Mouse (Mus musculus): ENCODE measurements at regions not wholly inside any gene's neighbourhood (a gene's known extent, or its start where the extent isn't known, plus 50 kb on each side); places are given as distances from the start of the nearest gene placed in this dataset.

DNA sequence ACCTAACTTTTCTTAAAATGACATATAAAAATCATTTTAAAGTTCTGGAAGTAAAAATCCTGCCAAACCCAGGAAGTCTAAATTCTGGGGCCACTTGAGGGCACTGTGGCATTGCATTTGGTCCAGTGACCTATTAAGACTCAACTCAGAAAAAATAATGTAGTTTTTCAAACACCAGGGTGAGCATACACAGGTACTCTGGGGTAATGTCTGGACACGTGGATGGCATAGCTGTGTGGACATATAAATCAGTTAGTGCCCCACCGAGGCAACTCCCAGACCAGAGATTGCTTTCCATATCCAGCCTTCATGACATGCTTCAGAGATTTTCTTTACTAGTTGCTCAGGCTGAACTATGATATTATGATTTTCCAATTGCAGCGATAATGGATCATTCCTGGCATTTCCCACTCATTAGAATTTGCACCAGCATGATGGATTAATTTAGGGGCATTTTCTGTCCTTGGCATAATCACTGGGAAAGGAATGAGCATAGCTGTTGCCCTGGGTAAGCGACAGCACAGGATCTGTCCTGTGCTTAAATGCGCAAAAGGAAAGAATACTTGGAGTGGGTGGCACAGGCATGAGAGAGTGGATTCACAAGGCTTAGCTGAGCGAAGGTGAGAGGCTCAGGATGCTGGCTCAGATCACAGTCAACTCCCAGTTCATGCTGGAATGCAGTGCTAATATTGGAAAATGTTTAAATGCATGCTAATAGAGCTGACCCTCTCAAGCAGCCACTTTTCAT is 1526.6 kb upstream of the Cdh8 start:
- no peak overlapping the region for H3K4me2 ChIP-seq (ENCODE audit: low read depth, low read length)
- DNase-seq (ENCODE audit: low spot score) (peak; percentile 86), ATAC-seq (peak; percentile 68; the same call in 1 of the 2 replicates)
- 37% methylated on average over 6 of the region's 6 CpGs for WGBS
- TF ChIP-seq CTCF (IDR thresholded peaks at IDR 0.05; ENCODE audit: low read depth) = peak; percentile 68
- no peak overlapping the region for H3K9ac ChIP-seq (replicated peaks; ENCODE audit: low read length)
- H3K4me3 ChIP-seq (ENCODE audit: low read length) = no peak overlapping the region
- H3K9me3 ChIP-seq (ENCODE audit: low read length) = no peaks in the 10 kb centered on the region
- no peaks in the 10 kb centered on the region for H3K27me3 ChIP-seq (ENCODE audit: insufficient read depth, low read length)
- no peaks in the 10 kb centered on the region for H3K36me3 ChIP-seq (ENCODE audit: insufficient read depth, low read length)
- no peaks in the 10 kb centered on the region for H3K4me1 ChIP-seq (ENCODE audit: insufficient read depth, low read length)
- no peak overlapping the region for H3K27ac ChIP-seq

GRCm38 (mm10) chr8:100939533-100939932 is 1523.3 kb upstream of the Cdh8 start:
- TF ChIP-seq CTCF (IDR thresholded peaks at IDR 0.05; ENCODE audit: low read depth) = no peak
- 18% methylated on average over 4 of the region's 4 CpGs for WGBS
- no peak for ATAC-seq
- Histone ChIP-seq H3K4me2 (ENCODE audit: low read depth, low read length) (no peak overlapping the region), H3K4me3 (ENCODE audit: low read length) (no peak overlapping the region), H3K9ac (replicated peaks; ENCODE audit: low read length) (no peak overlapping the region), H3K27ac (no peak overlapping the region), H3K36me3 (ENCODE audit: insufficient read depth, low read length) (no peaks in the 10 kb centered on the region), H3K9me3 (ENCODE audit: low read length) (no peaks in the 10 kb centered on the region), H3K4me1 (ENCODE audit: insufficient read depth, low read length) (no peaks in the 10 kb centered on the region), H3K27me3 (ENCODE audit: insufficient read depth, low read length) (no peaks in the 10 kb centered on the region)
- DNase-seq (ENCODE audit: low spot score) = no peak

DNA sequence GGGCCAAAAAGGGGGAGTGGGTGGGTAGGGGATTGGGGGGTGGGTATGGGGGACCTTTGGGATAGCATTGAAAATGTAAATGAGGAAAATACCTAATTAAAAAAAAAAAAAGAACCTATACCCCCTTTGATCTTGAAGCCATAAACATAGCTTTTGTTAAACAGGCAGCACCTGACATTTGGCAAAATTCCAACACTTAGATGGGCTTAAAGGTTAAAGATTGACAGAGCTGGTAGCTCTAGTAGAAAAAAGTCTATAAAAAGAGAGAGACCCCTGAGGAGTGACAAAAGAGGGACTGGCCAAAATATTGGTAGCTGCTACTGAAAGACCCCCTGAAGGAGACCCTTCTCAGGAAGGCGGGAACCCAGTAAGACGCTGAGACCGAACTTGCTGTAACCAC is 1474.0 kb upstream of the Cdh8 start:
- H3K27ac ChIP-seq = no peak overlapping the region
- no peaks in the 10 kb centered on the region for H3K27me3 ChIP-seq (ENCODE audit: insufficient read depth, low read length)
- H3K4me3 ChIP-seq (ENCODE audit: low read length) = no peak overlapping the region
- no peaks in the 10 kb centered on the region for H3K36me3 ChIP-seq (ENCODE audit: insufficient read depth, low read length)
- no peak for ATAC-seq
- WGBS = 62% methylated on average over 3 of the region's 3 CpGs
- TF ChIP-seq CTCF (IDR thresholded peaks at IDR 0.05; ENCODE audit: low read depth) = no peak
- DNase-seq (ENCODE audit: low spot score) = no peak
- H3K4me2 ChIP-seq (ENCODE audit: low read depth, low read length) = no peak overlapping the region
- no peaks in the 10 kb centered on the region for H3K4me1 ChIP-seq (ENCODE audit: insufficient read depth, low read length)
- H3K9ac ChIP-seq (replicated peaks; ENCODE audit: low read length) = no peak overlapping the region
- H3K9me3 ChIP-seq (ENCODE audit: low read length) = no peaks in the 10 kb centered on the region

GRCm38 (mm10) chr8:100865624-100866023 is 1449.4 kb upstream of the Cdh8 start:
- no peak overlapping the region for H3K4me2 ChIP-seq (ENCODE audit: low read depth, low read length)
- H3K4me3 ChIP-seq (ENCODE audit: low read length) = no peak overlapping the region
- no peak for TF ChIP-seq CTCF (IDR thresholded peaks at IDR 0.05; ENCODE audit: low read depth)
- WGBS = 56% methylated on average over 6 of the region's 6 CpGs
- no peak for ATAC-seq
- H3K36me3 ChIP-seq (ENCODE audit: insufficient read depth, low read length) = no peaks in the 10 kb centered on the region
- H3K27ac ChIP-seq = no peak overlapping the region
- H3K4me1 ChIP-seq (ENCODE audit: insufficient read depth, low read length) = no peaks in the 10 kb centered on the region
- H3K27me3 ChIP-seq (ENCODE audit: insufficient read depth, low read length) = no peaks in the 10 kb centered on the region
- DNase-seq (ENCODE audit: low spot score) = peak; percentile 32
- H3K9me3 ChIP-seq (ENCODE audit: low read length) = no peaks in the 10 kb centered on the region
- no peak overlapping the region for H3K9ac ChIP-seq (replicated peaks; ENCODE audit: low read length)

DNA sequence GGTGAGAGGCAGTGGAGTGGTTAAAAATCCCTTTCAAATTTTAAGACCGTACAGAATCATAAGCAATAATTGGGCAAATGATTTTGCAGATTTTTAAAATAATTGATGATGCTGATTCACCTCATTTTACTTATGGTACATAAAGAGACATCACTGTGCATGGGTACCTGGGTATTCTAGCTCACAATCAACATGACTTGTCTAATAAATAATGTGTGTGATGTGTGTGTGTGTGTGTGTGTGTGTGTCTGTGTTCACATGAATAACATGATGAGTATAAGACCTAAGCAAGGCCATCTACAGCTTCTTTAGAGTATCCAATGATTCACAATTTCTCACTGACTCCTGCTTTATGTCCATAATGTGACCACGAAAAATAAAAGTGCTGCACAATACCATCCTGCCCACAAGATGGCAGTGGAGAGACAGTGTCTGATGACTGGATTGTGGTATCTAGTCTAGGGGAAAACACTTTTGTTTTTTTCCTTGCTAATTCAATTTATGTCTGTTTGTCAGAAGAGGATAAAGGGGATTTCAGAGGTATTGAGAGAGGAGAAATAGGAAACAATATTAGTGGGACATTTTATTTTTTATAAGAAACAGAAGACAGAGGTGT is 1434.7 kb upstream of the Cdh8 start:
- 43% methylated on average over 2 of the region's 2 CpGs for WGBS
- Histone ChIP-seq H3K4me3 (ENCODE audit: low read length) (no peak overlapping the region), H3K27me3 (ENCODE audit: insufficient read depth, low read length) (no peaks in the 10 kb centered on the region), H3K9ac (replicated peaks; ENCODE audit: low read length) (no peak overlapping the region), H3K27ac (no peak overlapping the region), H3K4me1 (ENCODE audit: insufficient read depth, low read length) (no peaks in the 10 kb centered on the region), H3K36me3 (ENCODE audit: insufficient read depth, low read length) (no peaks in the 10 kb centered on the region), H3K9me3 (ENCODE audit: low read length) (no peaks in the 10 kb centered on the region), H3K4me2 (ENCODE audit: low read depth, low read length) (no peak overlapping the region)
- ATAC-seq (peak; percentile 62; the same call in 1 of the 2 replicates), DNase-seq (ENCODE audit: low spot score) (peak; percentile 81)
- TF ChIP-seq CTCF (IDR thresholded peaks at IDR 0.05; ENCODE audit: low read depth) = peak; percentile 88

Measured in hindbrain, postnatal 0 days (tissue).